Mouse (Mus musculus) stomach, postnatal 0 days (tissue): ENCODE results near the gene Gm11567. TPM values are rescaled to one million over a fixed set of nuclear protein-coding genes. Genes with fewer than 3 reads are reported as not detected.
"Not testable (repeated sequence)": the region's sequence is repeated elsewhere in the genome, so short reads cannot be mapped to it uniquely, and the experiment has no call there.

Experiments used
- ATAC-seq: fragments of 200-750 bp; cut with Nextera tagmentation; 2 replicates; pipeline ENCODE4 v1.8.0; 2017; ENCODE audit not compliant: low FRiP score, low TSS enrichment
- DNase-seq: peaks from one replicate; pipeline ENCODE4 v3.0.0-alpha.2; 2016; ENCODE audit warnings: low spot score
- H3K27ac ChIP-seq: fragments of 300-500 bp; sonication (generic); replicated peaks from 2 replicates; pipeline ENCODE4 v1.5.1; 2014; ENCODE audit warnings: mild to moderate bottlenecking, control low read depth
- H3K27me3 ChIP-seq: fragments of 300-500 bp; sonication (generic); 2 replicates; pipeline ENCODE4 v1.6.1; 2014; ENCODE audit warnings: low read length; ENCODE audit not compliant: control insufficient read depth, insufficient read depth
- H3K36me3 ChIP-seq: fragments of 300-500 bp; sonication (generic); 2 replicates; pipeline ENCODE4 v1.6.1; 2014; ENCODE audit warnings: low read length, mixed read lengths; ENCODE audit not compliant: control insufficient read depth, insufficient read depth
- H3K4me1 ChIP-seq: fragments of 300-500 bp; sonication (generic); replicated peaks from 2 replicates; pipeline ENCODE4 v1.6.1; 2014; ENCODE audit warnings: antibody characterized with exemption; ENCODE audit not compliant: control insufficient read depth, insufficient read depth
- H3K4me2 ChIP-seq: fragments of 300-500 bp; sonication (generic); replicated peaks from 2 replicates; pipeline ENCODE4 v1.6.1; 2014; ENCODE audit warnings: low read depth, mild to moderate bottlenecking, control low read depth, moderate library complexity
- H3K4me3 ChIP-seq: fragments of 300-500 bp; sonication (generic); 2 replicates; pipeline ENCODE4 v1.5.1; 2014; ENCODE audit warnings: low read depth, low read length, control low read depth
- H3K9ac ChIP-seq: fragments of 300-500 bp; sonication (generic); 2 replicates; pipeline ENCODE4 v1.6.1; 2014; ENCODE audit warnings: mild to moderate bottlenecking, low read length, control low read depth, mixed read lengths
- H3K9me3 ChIP-seq: fragments of 300-500 bp; sonication (generic); 2 replicates; pipeline ENCODE4 v1.6.1; 2016; ENCODE audit warnings: low read length; ENCODE audit not compliant: control insufficient read depth
- CTCF ChIP-seq: IDR thresholded peaks from 2 replicates; pipeline ENCODE4 v1.5.1; 2016; ENCODE audit warnings: antibody characterized with exemption, low read depth, mild to moderate bottlenecking, moderate library complexity
- EP300 ChIP-seq: optimal IDR thresholded peaks from 2 replicates; pipeline ENCODE3; 2016; ENCODE audit warnings: antibody characterized with exemption
- WGBS: fragments of 180-500 bp; shearing (Covaris S2); extraction: QIAGEN DNeasy Blood & Tissue Kit; methylation state at CpG from one replicate; pipeline ENCODE4 v1.1.7; 2014; 5-methylcytosine and 5-hydroxymethylcytosine counted together
- polyA plus RNA-seq: library from polyadenylated mRNA; unstranded; fragments of >200 nt; fragmentation: Nextera tagmentation; extraction: Ambion mirVana; gene quantifications from 2 replicates; pipeline ENCODE4 v1.2.1, GENCODE M21; 2015

Gene Gm11567
- polyA plus RNA-seq, 1 experiment from 2014 or later, result not detected

GRCm38 (mm10) chr11:99858761-99859160, 20.2 kb upstream of the Gm11567 start:
- Histone ChIP-seq H3K4me2 (no peak overlapping the region), H3K4me3 (no peak overlapping the region), H3K27me3 (no peaks in the 10 kb centered on the region), H3K4me1 (no peaks in the 10 kb centered on the region), H3K9ac (no peak overlapping the region), H3K9me3 (no peaks in the 10 kb centered on the region), H3K27ac (no peak overlapping the region), H3K36me3 (no peaks in the 10 kb centered on the region)
- 38% methylated on average over 2 of the region's 2 CpGs for WGBS
- no peak for TF ChIP-seq EP300
- TF ChIP-seq CTCF, result no peak
- DNase-seq, result no peak
- no peak for ATAC-seq

GRCm38 (mm10) chr11:99864176-99864575, 14.8 kb upstream of the Gm11567 start, which contains the start of gene Gm11559:
Gene Gm11559, plus strand, starts transcription at chr11:99864476.
- WGBS, result 84% methylated on average over 1 of the region's 1 CpGs
- not testable (repeated sequence) for H3K27me3 ChIP-seq

GRCm38 (mm10) chr11:99873089-99873488, 5.9 kb upstream of the Gm11567 start, which contains the start of gene Krtap9-1:
Gene Krtap9-1, plus strand, starts transcription at chr11:99873389.
- WGBS, result 73% methylated on average over 1 of the region's 1 CpGs

More at GRCm38 (mm10) chr11:99864176-99864575, 14.8 kb upstream of the Gm11567 start, which contains the start of gene Gm11559:
- not testable (repeated sequence) for H3K9ac ChIP-seq, H3K4me3 ChIP-seq, DNase-seq, H3K4me1 ChIP-seq, H3K4me2 ChIP-seq, H3K36me3 ChIP-seq, H3K27ac ChIP-seq, H3K9me3 ChIP-seq, ATAC-seq

GRCm38 (mm10) chr11:99907620-99908019, 28.6 kb downstream of the Gm11567 start, which contains the start of gene Krtap31-1:
Gene Krtap31-1, plus strand, starts transcription at chr11:99907920.
- Histone ChIP-seq H3K9ac (no peak within 1 kb of the TSS), H3K4me3 (no peak within 1 kb of the TSS), H3K36me3 (no peaks in the 10 kb centered on the region), H3K4me1 (no peaks in the 10 kb centered on the region), H3K27ac (no peak within 1 kb of the TSS), H3K9me3 (no peaks in the 10 kb centered on the region), H3K4me2 (no peak within 1 kb of the TSS), H3K27me3 (no peaks in the 10 kb centered on the region)
- ATAC-seq (no peak), DNase-seq (no peak)
- whole genome bisulfite sequencing, result 65% methylated on average over 2 of the region's 2 CpGs
- no peak for TF ChIP-seq CTCF
- TF ChIP-seq EP300, result no peak

More at GRCm38 (mm10) chr11:99873089-99873488, 5.9 kb upstream of the Gm11567 start, which contains the start of gene Krtap9-1:
- not testable (repeated sequence) for H3K4me1 ChIP-seq, H3K4me2 ChIP-seq, H3K27me3 ChIP-seq, H3K4me3 ChIP-seq, ATAC-seq, DNase-seq, H3K9ac ChIP-seq, H3K36me3 ChIP-seq, H3K27ac ChIP-seq, H3K9me3 ChIP-seq

- Histone ChIP-seq H3K4me3 (no peak within 1 kb of the TSS), H3K27me3 (no peaks in the 10 kb centered on the region), H3K9me3 (no peaks in the 10 kb centered on the region), H3K4me2 (no peak within 1 kb of the TSS), H3K27ac (no peak within 1 kb of the TSS), H3K36me3 (no peaks in the 10 kb centered on the region), H3K4me1 (no peaks in the 10 kb centered on the region), H3K9ac (no peak within 1 kb of the TSS)
- TF ChIP-seq EP300, result no peak
- no peak for TF ChIP-seq CTCF
- DNase-seq, result no peak
- WGBS, result 92% methylated on average over 3 of the region's 3 CpGs
- no peak for ATAC-seq
Observed at GRCm38 (mm10) chr11:99914451-99914850, 35.5 kb downstream of the Gm11567 start, which contains the start of gene Gm11565. Gene Gm11565, plus strand, starts transcription at chr11:99914751.

Other genes with a start within 250 kb of the Gm11567 start
- not detected in 2 replicates for gene Krtap4-2, start 244.1 kb upstream of the Gm11567 start, polyA plus RNA-seq
- not detected in 2 replicates for gene Krtap4-7, start 235.1 kb upstream of the Gm11567 start, polyA plus RNA-seq
- gene Gm11555, start 229.0 kb upstream of the Gm11567 start, polyA plus RNA-seq, result not detected in 2 replicates
- not detected in 2 replicates for gene Gm11563, start 220.2 kb upstream of the Gm11567 start, polyA plus RNA-seq
- not detected in 2 replicates for gene Krtap4-6, start 213.2 kb upstream of the Gm11567 start, polyA plus RNA-seq
- gene Gm14190, start 188.4 kb upstream of the Gm11567 start, polyA plus RNA-seq, result not detected in 2 replicates
- not detected in 2 replicates for gene Gm14180, start 144.9 kb upstream of the Gm11567 start, polyA plus RNA-seq
- not detected in 2 replicates for gene Gm11595, start 106.3 kb upstream of the Gm11567 start, polyA plus RNA-seq
- not detected in 2 replicates for gene Krtap4-8, start 98.5 kb upstream of the Gm11567 start, polyA plus RNA-seq
- not detected in 2 replicates for gene Krtap4-9, start 94.0 kb upstream of the Gm11567 start, polyA plus RNA-seq
- not detected in 2 replicates for gene Gm11596, start 85.7 kb upstream of the Gm11567 start, polyA plus RNA-seq
- not detected in 2 replicates for gene Gm11569, start 80.3 kb upstream of the Gm11567 start, polyA plus RNA-seq
- not detected in 2 replicates for gene Gm11554, start 74.7 kb upstream of the Gm11567 start, polyA plus RNA-seq
- not detected in 2 replicates for gene Krtap4-13, start 69.3 kb upstream of the Gm11567 start, polyA plus RNA-seq
- not detected in 2 replicates for gene Gm11564, start 63.5 kb upstream of the Gm11567 start, polyA plus RNA-seq
- gene 2300003K06Rik, start 41.1 kb upstream of the Gm11567 start, polyA plus RNA-seq, result not detected in 2 replicates
- not detected in 2 replicates for gene Krtap4-16, start 27.6 kb upstream of the Gm11567 start, polyA plus RNA-seq
- gene Gm11568, start 21.3 kb upstream of the Gm11567 start, polyA plus RNA-seq, result not detected in 2 replicates
- not detected in 2 replicates for gene Gm11559, start 14.7 kb upstream of the Gm11567 start, polyA plus RNA-seq
- gene Krtap9-1, start 5.8 kb upstream of the Gm11567 start, polyA plus RNA-seq, result not detected in 2 replicates
- not detected in 2 replicates for gene Krtap31-1, start 28.7 kb downstream of the Gm11567 start, polyA plus RNA-seq
- not detected in 2 replicates for gene Gm11565, start 35.6 kb downstream of the Gm11567 start, polyA plus RNA-seq
- gene Krtap31-2, start 57.1 kb downstream of the Gm11567 start, polyA plus RNA-seq, result not detected in 2 replicates
- gene Krtap9-5, start 69.3 kb downstream of the Gm11567 start, polyA plus RNA-seq, result not detected in 2 replicates
- gene Krtap29-1, start 99.9 kb downstream of the Gm11567 start, polyA plus RNA-seq, result not detected in 2 replicates
- 0.10 TPM in 1 of 2 replicates, not detected in the other for gene Krtap16-1, start 107.4 kb downstream of the Gm11567 start, polyA plus RNA-seq
- gene Krtap17-1, start 114.8 kb downstream of the Gm11567 start, polyA plus RNA-seq, result 0.25 and 0.27 TPM in 2 replicates
- 0.05 and 0.17 TPM in 2 replicates for gene Krt33a, start 137.0 kb downstream of the Gm11567 start, polyA plus RNA-seq
- 0.06 TPM in 1 of 2 replicates, not detected in the other for gene Krt33b, start 150.7 kb downstream of the Gm11567 start, polyA plus RNA-seq
- gene Krt34, start 162.4 kb downstream of the Gm11567 start, polyA plus RNA-seq, result 0.99 and 1.0 TPM in 2 replicates
- gene Krt31, start 171.4 kb downstream of the Gm11567 start, polyA plus RNA-seq, result not detected in 2 replicates
- gene Krt32, start 209.0 kb downstream of the Gm11567 start, polyA plus RNA-seq, result 0.59 and 0.65 TPM in 2 replicates
- 0.21 and 0.33 TPM in 2 replicates for gene Krt35, start 217.1 kb downstream of the Gm11567 start, polyA plus RNA-seq
- 0.30 and 0.48 TPM in 2 replicates for gene Krt36, start 226.4 kb downstream of the Gm11567 start, polyA plus RNA-seq
- gene Krt13, start 242.4 kb downstream of the Gm11567 start, polyA plus RNA-seq, result 2,802 and 3,195 TPM in 2 replicates